Mouse (Mus musculus) C2C12 (cell line): Measurements from ENCODE around the gene Cited4.

Experiments used
- CEBPB ChIP-seq: IDR thresholded peaks from one replicate; pipeline ENCODE4 v1.6.1; 2011; ENCODE audit warnings: low read depth, mild to moderate bottlenecking, control low read depth, moderate library complexity
- CTCF ChIP-seq: IDR thresholded peaks from one replicate; pipeline ENCODE4 v1.5.1; 2011; ENCODE audit not compliant: control insufficient read depth, insufficient read depth, insufficient read length
- MAX ChIP-seq: IDR thresholded peaks from one replicate; pipeline ENCODE4 v1.6.1; 2011; ENCODE audit warnings: mild to moderate bottlenecking, control low read depth
- MYOD1 ChIP-seq: IDR thresholded peaks from one replicate; pipeline ENCODE4 v1.6.1; 2011; ENCODE audit warnings: low read depth; ENCODE audit not compliant: control insufficient read depth, insufficient read length
- MYOG ChIP-seq: IDR thresholded peaks from one replicate; pipeline ENCODE4 v1.6.1; 2011; ENCODE audit not compliant: control insufficient read depth, insufficient read length; ENCODE audit errors: extremely low read depth
- USF1 ChIP-seq: IDR thresholded peaks from one replicate; pipeline ENCODE4 v1.6.1; 2011; ENCODE audit warnings: low read depth, mild to moderate bottlenecking, control low read depth, moderate library complexity

DNA sequence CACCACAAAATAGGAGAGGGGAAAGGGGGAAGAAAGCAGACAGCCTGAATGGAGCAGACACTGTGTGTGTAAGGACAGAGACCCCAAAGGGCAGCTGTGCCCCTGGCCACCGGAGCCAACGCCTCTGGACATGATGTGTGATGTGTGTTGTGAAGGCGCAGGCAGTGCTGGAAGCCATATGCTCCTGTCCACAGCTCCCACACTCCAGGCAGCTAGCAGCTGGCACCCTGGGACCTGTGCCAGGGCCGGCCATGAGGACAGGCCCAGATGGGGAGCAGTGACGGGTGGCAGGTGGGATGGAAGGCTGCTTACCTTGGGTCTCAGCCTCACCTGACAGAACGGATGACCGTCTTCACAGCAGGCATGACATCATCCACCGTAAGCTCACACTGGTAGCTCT lies 35.7 kb downstream of the Cited4 start:
- TF ChIP-seq CTCF (no peak), CEBPB (no peak), USF1 (no peak), MAX (no peak), MYOD1 (no peak), MYOG (no peak)
